Mouse (Mus musculus) spleen, embryonic (tissue): Measurements from ENCODE around the gene Ubxn10.

Experiments used
- CTCF ChIA-PET: fragments of 350-600 bp; sonication (Branson Sonifier 250); formaldehyde crosslinking; loops from one replicate; lab custom pipeline; 2022; lab: Charles Lee

The Ubxn10 gene

DNA sequence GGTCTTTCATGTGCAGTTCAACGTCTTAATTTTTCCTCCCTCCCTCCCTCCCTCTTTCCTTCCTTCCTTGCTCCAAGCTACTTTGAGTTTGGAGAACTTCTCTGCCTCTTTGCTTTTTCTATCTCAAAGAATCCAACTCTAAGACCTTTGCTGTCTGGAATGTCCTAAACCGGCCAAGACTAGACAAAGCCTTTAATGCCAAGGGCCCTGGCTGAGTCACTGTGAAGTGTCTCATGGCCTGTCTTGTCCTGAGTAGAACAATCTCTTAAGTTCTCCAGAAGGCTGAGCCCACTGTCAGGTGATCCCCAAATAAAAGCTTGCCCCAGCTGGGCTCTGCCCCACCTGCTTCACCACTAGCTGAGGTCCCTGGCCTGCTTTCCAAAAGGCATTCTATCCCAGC lies 34.9 kb downstream of the Ubxn10 start:
- CTCF ChIA-PET = interaction anchor here (3.6 kb wide), 1 partner anchor 254 kb away, joined by 16 read pairs; no protein-coding TSS in a partner anchor

DNA sequence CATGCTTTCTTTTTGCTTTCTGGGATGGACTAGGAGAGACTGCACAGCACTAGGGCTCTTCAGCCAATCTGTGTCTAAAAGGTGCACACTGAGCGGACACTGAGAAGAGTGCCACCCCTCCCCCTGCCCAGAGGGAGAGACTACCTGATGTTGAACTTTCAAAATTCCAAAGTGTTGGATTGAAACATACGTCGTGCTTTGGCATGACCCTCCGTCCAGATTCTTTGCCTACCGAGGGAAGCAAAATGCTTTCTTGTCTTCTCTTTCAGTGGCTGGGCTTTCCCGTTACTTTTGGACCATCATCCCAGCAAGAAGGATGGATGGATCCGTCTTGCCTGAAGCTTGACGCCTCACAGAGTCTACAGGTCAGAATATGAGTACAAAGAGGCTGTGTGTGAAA lies 35.9 kb downstream of the Ubxn10 start:
- CTCF ChIA-PET = interaction anchor here (3.6 kb wide), 1 partner anchor 253 kb away, joined by 16 read pairs; no protein-coding TSS in a partner anchor

DNA sequence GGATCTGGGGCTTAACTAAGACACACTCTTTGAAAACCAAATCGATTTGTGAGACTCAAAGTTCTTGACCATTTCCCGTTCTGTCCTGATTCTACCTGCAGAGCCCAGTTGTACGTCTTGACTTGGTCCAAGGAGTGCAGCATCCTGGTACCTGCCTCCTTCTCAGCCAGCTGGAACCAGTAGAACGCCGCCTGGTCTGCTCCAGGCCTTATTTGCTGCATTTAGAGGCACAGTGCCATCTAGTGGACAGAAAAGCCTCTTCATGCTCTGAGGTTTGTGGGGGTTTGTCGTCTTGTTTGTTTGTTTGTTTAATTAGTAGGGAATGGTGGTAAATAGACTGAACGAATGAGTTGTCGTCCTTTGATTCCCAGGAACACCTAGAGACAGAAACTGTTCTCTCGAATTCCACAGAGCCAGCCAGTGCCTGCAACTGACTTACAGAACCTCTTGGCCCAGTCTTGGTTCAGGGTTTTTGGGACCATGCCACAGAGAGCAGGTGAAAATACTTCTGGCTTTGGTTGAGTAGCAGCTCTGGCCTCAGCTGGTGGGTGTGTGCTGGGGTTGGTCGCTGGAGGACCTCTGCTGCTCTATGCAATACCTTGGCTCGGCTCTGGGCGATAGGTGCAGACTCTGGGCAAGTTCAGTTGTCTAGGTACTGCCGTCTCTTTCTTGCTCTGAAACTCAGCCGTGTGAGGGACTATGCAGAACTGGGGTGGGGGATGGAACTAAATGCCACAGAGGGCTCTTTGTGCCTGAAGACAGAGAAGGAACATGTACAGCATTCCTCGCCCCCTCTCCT lies 36.6 kb downstream of the Ubxn10 start:
- CTCF ChIA-PET = interaction anchor here (3.6 kb wide), 1 partner anchor 253 kb away, joined by 16 read pairs; no protein-coding TSS in a partner anchor

DNA sequence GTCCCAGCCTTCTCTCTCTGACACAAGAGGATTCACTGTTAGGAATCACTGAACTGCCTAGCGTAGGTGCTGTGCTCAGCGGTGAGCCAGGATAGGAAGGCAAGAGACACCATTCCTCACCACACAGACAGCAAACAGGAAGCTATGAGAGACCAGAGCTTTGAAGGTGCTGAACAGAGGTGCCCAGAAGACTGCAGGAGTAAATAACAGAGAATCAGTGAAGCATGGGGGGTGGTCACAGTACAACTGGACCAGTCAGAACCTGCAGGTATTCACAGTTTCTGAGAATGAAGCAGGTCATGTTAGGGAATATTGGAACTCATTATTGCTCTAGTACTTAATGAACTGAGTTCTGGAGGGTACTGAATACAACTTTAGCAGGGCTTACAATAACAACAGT lies 38.7 kb downstream of the Ubxn10 start:
- CTCF ChIA-PET = no interaction called here

DNA sequence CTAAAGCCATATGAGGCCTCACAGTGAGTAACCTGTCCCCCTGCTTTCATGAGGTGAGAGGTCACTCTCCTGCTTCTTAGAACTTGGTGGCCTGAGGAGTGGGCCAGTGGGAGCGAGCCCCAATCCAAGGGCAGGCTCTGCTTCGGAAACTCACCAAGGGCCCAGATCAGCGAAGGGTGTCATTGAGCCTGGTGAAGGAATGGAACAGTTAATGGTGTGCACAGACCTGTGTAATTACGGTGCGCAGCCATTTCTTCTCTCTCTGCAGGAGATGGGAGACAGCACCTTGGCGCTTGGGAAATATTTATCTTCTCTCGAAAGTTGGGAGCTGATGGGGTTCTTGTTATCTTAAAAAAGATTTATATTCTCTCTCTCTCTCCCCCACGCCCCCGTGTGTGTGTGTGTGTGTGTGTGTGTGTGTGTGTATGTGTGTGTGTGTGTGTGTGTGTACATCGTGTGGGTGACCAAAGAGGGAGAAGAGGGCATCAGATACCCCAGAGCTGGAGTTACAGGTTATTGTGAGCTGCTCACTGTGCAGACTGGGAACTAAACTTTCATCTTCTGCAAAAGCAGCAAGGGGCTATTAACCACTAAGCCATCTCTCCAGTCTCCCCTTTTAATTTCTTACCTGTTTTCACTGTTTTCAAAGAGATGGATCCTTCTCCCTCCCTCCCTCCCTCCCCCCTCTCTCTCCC lies 39.7 kb downstream of the Ubxn10 start:
- CTCF ChIA-PET = no interaction called here

DNA sequence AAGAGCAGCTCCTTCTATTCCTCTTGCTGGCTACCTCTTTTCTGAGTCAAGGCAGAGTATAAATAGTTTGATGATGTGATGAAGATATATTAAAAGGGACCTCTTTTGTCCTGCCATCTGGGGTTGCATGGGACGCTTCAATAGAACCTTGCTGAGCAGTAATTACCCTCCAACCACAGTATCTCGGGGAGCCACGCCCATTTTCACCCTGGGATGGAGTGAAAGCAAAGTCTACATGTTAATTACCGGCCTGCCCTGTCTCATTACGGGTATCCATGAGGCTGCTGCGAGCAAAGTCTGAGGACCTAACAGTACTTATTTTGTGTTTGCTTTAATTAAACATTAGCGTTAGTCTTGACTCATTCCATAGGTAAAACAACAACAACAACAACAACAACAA lies 40.2 kb downstream of the Ubxn10 start:
- CTCF ChIA-PET = no interaction called here

DNA sequence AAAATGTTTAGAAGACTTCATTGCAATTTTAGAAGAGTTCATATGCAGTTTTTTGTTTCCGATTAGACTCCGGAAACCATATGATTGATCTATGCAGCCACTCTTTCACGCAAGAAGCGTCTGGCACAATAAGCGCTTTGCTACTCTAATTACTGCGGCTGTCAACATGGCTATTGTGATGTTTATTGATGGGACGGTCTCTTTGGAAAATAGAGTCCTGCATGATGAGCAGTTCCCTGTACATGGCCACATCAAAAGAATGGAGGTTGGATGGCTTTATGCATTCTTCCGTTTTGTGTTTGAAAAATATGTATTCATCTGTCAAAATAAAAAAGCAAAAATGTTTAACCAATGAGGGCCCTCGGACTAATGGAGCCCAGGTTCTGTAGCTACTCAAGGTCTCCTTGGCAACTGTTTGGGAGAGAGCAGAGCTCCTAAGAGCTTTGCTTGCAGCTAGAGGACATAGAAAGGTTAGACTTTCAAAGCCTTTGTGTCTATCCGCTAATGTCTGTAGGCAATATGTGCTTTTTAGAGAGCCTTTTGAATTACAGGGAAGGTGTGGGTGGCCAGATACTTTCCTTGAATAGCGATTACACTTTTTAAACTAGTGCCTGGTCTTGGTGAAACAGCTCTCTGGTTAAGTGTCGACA lies 43.8 kb downstream of the Ubxn10 start:
- CTCF ChIA-PET = no interaction called here

DNA sequence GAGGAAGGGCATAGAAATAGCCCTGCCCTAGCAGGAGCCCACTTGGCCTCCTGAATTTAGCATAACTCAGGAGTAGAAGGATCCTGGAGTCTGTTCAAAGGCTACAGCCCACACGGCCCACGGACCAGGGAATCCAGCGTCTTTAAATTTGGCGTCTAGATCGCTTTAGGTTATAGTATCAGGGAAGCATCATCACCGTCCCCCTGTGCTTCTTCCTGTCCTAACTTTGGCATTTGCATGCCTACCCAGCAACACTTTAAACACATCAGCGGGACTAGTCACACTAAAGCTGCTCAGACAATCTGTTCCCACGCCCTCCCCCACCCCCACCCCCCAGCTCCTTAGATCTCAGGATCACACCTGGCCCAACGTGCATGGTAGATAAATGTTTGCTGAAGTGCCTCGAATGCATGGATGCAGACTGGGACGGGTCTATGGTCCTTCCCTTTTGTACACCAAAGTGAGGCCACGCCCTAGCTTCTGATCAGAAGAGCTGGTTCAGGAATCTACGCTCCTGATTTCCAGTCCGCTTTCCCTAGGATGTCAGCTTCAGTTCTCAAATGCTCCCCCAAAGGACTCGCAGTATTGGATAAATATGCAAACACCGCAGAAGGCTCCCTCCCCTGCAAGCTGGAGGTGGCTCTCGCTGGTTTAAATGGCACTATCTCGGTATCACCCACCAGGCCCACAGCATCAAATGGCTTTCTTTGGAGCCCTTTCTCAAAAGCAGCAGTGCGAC lies 45.4 kb downstream of the Ubxn10 start:
- CTCF ChIA-PET = no interaction called here

DNA sequence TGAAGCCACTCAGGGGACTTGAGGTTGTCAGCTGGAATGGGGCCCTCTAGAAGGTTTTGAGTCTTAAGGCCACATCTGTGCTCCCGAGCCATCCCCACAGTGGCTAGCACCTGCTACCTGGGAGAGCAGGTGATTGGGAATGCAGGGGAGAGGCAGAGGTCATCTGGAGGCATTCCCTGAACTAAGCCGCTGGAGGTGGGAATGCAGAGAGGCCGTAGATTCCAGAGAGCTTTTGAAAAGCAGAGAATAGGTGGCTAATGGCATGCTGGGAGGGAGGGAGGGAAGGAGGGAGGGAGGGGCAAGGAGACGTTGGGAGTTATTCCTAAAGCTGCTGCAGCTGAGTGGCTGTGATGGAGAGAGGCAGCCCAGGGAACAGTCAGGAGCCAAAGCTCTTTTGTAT lies 46.4 kb downstream of the Ubxn10 start:
- CTCF ChIA-PET = no interaction called here

DNA sequence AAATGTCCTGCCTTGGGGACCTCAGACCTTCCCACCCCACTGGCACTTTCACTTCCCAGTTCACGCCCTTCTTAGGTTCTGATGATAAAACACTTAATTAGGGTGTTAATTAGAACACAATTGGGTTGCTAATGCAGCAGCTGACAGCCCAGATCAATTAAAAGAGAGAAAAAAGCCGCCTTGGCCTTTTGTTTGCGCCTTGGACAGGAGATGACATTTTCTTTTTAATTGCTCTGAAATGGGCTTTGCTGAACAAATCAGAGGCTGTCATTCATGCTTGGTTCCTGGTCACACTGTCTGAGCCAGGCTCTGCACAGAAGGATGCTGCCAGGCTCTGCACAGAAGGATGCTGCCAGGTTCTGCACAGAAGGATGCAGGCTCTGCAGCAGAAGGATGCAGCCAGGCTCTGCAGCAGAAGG lies 47.9 kb downstream of the Ubxn10 start:
- CTCF ChIA-PET = interaction anchor here (0.6 kb wide), 1 partner anchor 1852 kb away, joined by 3 read pairs; no protein-coding TSS in a partner anchor

DNA sequence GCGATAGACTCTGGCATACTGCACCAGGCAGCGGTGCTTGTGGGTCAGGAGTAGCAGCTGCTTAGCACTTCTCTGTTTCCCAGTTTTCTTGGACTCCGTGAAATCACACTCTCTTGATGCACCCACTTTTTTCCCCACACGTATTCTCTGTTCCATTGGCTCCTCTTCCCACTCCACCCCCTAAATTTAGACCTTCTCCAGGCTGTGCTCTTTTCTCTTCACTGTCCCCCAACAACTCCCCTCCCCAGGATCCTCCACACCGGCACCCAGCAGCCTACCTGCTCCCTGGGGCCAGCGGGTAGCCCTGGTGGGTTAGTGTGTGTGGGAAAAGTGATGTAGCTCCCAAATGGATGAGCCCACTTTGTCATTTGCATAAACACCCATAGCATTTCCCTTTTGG lies 51.2 kb downstream of the Ubxn10 start:
- CTCF ChIA-PET = no interaction called here

DNA sequence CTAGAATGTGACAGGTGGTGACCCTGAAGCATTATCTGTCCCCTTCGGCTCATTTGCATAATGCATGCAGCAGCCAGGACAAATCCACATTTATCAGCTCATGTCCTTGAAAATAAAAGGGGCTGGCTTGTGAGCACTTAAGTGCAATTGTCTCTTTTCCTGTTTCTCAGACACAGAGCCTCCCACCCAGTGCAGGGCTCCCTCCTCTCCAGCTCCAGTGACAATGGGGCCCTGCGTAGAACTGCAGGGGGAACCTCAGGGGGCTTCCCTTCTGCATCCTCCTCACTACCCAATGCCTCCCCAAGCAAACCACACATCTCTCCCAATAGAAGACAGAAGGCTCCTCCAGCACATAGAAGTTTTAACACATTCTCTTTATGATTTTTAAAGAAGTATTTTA lies 54.2 kb downstream of the Ubxn10 start:
- CTCF ChIA-PET = no interaction called here

DNA sequence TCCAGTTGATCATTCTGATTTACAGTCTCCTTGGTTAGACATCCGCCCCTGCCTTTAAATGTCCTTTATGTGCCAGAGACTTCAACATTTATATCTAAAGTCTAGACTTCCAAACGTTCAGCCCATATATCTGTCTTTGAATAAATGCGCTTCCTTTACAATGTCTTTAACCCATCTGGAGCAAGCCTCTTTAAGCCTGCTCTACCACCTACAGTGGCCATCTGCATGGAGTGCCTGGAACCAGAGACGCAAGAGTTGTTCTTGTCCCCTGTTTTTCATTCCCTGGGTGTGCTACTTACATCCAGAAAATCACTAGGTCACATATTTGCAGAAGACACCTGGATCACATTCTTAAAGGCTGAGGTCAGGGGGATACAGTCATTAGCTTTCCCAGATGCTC lies 56.8 kb downstream of the Ubxn10 start:
- CTCF ChIA-PET = no interaction called here

DNA sequence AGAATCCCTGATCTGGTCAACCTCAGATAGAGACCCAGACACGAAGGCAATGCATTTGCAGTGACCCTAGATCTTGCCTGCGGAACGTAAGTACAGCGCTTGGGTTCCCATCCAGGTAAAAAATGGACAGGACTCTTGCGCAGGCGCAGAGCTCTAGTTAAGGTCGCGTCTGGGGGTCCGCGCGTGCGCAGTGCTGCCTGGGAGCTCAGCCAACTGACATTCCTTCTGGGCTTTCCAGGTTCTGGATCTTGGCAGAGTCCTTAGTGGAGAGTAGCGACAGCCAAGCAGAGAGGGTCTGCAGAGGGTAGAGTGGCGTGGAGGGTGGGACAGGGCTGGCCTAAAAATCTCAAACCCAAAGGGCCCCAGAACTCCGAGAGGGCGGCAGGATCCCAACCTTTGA lies 59.4 kb downstream of the Ubxn10 start:
- CTCF ChIA-PET = interaction anchor here (0.6 kb wide), 1 partner anchor 10 kb away, joined by 3 read pairs; no protein-coding TSS in a partner anchor

DNA sequence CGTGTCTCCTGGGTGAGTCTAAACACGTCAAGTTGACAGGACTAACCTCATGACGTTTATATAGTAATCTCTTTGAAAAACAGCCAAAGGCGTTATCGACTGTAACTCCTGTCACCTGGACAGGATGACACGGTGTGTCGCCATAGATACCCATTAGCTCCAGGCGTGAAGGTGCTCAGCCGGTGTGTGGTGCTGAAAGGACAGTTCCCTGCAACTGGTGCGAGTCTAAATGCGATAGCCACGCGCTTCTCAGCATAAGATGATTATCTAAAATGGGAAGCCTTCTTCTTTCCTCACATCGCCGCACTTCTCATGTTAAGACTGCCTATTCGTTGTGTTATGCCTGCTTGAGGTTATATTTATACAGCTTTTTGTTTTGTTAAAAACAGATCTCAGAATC lies 60.5 kb downstream of the Ubxn10 start:
- CTCF ChIA-PET = no interaction called here

DNA sequence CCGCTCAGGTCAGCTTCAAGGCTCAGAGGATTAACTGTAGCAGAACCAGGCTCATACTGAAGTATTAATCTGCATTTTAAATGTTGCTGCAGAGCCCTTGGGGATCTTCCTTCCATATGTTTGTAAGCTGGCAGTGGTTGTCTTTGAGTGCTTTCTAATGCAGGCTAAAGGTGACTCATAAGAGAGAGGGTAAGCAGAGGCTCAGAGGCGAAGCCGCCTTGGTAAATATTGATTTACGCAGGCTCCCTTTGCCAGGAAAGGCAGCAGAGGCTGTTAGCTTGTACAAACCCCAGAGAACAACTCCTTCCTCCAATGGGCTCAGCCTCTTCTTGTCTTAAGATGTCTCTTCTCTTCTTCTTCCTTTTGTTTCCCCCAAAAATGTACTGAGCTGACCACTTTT lies 64.8 kb downstream of the Ubxn10 start:
- CTCF ChIA-PET = no interaction called here

DNA sequence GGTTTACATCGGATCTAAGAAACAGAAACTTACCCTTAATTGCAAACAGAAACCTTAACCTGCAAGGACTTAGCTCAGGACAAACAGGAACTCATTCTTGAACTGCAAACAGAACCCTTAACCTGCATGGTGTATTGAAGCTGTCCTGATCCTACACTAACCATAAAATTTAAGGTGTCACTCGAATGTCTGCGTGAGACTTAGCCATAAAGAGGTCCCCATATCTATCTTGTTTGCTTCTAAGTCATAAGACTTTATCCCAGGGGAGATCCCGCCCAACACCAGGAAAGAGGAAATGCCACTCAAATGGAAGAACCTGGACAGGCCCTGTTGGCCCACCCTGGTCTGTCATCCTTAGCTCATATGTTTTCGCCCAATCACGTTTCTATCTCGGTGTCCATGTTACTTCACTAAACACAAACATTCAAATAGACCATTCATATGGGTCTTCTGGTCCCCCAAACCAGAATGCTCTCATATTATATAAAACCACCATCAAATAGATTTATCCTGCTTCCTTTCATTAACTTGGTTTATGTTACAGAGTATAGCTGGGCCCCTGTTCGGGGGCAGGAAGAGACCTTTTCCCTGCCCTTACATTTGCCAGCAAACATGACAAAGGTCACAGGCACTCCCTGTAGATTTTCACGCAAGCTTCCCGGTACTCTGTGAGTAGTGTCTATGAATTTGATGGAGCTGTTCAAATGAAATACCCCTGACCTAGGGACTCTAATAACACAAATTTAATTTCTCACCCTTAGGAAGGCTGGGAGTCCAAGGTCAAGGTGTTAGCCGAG lies 66.7 kb downstream of the Ubxn10 start:
- CTCF ChIA-PET = no interaction called here

DNA sequence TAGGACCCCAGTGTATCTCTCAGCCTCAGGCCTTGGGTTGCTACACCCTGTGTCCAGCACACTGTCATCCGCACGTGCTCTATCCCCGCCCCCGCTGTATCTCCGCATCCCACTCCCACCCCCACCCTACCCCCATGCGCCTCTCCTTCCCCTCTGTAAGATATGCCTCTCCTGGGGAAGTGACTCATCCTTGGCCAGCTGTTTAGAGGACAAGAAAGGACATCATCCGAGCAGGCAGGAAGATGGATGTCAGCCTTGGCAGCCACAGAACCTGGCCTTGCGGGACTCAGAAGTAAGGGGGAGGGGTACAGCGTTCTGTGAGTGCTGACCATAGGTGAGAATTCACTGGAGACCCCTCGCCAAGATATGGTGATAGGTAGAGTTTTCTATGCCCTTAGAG lies 70.4 kb downstream of the Ubxn10 start:
- CTCF ChIA-PET = no interaction called here

DNA sequence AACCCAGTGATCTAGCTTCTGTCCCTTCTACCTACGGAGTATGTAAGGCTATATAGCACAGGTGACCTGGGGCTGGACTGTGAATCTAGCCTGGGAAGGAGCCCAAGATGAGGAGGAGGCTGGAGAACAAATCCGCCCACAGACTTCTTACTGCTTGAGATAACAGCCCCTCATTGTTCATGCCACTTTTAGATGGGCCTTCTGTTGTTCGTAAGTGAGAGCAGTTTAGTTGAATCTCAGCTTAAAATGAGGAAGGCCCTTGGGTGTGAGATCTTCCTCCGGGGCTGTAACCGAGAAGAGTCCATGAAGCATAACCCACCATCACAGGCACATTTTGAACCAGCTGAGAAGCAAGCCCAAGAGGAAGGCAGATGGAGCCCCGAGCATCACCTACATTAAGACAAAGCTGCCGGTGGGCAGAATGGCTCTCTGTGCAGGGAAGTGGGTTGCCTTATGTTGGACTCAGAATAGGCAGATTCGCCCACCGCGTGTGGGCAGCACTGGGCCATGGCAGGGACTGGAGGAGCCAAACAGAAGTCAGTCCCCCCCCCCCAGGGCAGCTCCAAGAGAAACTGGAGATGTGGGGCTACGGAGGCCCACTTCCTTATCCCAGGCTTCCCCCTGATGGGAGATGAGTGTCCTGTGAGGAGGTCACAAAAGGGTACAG lies 76.9 kb downstream of the Ubxn10 start:
- CTCF ChIA-PET = no interaction called here
